Mouse (Mus musculus): ENCODE results near the gene Cabp4.

GRCm38 (mm10) chr19:4136463-4136862 lies 7.4 kb downstream of the Cabp4 start:
- peak; percentile 32; the same call in 1 of the 2 replicates for TF ChIP-seq CTCF (IDR thresholded peaks at IDR 0.05; ENCODE audit: control insufficient read depth, insufficient read depth, low read length)
- TF ChIP-seq POLR2A (IDR thresholded peaks at IDR 0.05; ENCODE audit: borderline replicate concordance, control insufficient read depth, low read depth, low read length): no peak
